Mouse (Mus musculus) c-Kit-negative CD71-positive TER-119-positive erythroid progenitor cells, embryonic 14.5 days (primary cell): ENCODE data around the gene 6430548M08Rik.

Experiments
- DNase-seq: peaks from one replicate; pipeline ENCODE4 v3.0.0-alpha.2; 2013; ENCODE audit warnings: low read depth, low spot score

6430548M08Rik gene

DNA sequence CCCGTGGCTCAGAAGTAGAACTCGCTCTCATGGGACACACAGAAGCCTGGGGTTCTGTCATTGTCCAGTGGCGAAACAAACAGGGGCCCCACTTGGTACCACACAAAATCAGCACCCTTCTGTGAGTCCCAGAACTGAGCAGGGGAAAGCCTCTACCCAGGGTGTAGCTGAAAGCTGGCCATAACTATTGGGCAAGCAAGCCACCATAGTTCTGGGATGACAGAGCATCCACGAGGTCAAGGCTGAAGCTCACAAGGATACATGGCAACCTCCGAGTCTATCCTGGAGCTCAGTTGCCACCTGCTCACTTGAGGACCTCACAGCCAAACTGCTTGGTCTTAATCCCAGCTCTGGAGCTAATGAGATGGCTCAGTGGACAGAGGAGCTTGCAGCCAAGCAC, 67.3 kb downstream of the 6430548M08Rik start:
- no peak for DNase-seq

DNA sequence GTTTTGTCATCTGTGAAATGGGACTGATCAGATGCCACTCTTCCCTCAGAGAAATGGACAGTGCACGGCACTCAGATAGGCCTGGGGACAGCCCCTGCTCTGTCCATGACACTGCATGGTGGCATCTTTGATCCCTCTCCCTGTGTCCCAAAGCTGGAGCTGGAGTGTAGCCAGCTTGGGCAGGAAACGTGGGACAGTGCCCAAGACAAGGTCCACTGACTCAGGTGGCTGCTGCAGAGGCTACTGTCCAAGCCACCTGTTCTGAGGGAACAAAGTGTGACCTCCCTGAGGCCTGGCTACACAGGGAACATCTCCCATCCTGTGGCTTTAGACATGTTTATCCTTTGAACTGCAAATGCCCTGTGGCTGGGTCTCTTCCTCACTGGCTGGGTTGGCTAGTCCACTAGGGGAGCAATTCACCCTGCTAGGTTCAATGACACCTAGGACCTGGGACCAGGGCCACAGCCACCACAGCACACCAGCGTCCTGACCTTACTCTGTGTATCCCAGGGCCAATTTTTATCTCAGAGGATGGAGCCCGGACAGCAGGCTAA, 68.0 kb downstream of the 6430548M08Rik start:
- DNase-seq: no peak

DNA sequence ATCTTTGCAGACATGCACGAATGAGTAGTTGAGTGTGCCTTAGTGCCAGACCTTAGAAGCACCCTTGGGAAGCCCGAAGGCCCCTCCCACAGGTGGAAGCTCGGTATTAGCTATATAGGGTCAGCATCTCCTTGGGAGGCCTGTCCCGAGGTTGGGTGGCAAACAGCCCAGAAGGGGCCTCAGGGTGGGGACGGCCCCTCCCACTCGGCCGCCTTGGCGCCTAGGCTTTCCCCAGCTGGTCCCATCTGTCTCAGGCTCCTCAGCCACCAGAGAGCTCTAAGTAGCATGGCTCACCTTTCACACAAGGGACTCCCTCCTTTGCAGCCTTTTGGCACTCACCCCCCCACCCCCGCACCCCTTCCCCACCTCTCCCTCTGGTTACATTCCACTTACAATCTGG, 70.4 kb downstream of the 6430548M08Rik start:
- no peak for DNase-seq

DNA sequence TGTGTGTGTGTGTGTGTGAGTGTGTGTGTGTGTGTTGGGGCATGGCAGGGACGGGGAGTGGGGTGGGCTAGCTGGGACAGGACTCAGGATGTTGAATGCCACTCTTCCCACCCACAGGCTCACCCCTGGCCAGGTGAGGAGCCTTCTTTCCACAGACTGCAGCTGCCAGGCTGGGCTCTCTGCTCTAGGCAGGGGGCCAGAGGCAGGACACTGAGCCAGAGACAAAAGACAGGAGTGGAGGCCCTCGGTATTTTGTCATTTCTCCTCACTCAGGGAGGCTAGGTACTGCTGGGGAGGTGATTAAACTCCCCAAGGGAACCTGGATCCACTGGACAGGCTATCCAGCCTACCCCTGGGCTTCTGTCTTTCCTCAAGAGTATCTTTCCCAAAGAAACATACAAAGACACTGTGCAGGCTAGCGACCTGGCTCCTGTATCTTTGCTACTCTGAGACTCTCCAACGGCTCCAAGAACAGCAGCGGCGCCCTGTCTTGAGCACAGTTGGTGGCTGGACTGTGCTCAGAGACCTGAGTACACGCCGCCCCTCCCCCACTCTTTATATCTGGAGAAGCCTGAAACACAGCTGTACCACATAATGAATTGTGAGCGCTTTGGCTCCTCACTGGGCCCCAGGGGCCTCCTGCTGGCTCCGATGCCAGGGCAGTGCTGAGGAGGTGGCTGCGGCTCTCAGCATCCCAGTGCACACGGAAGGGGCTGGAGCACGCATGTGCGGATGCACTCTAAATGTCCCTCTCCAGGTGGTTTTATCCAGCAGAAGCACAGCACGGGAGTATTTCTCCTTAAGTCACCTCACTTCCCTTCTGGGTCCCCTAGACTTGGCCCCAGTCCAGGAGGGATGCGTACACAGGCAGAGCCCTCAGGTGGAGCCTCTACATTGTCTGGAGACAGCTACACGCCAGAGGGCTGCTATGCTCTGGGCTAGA, 71.2 kb downstream of the 6430548M08Rik start:
- no peak for DNase-seq

DNA sequence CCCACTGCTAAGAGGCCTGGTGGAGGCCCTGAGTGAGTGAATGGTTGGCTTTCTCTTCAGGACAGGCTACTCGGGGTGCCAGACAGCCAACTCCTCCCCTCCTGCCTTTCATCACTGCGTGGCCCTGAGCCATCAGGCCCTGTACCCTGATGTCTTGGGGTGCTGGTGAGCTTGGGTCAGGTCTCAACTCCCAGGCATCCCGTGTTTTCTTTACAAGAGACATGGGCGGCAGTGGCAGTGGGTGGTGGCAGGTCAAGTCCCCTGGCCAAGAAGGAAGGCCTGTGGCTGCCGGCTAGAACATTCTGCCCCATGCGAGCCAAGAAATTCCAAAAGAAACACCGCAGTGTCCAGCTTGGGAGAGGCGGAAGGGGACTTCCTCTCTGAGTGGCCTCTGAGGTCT, 72.5 kb downstream of the 6430548M08Rik start:
- no peak for DNase-seq

DNA sequence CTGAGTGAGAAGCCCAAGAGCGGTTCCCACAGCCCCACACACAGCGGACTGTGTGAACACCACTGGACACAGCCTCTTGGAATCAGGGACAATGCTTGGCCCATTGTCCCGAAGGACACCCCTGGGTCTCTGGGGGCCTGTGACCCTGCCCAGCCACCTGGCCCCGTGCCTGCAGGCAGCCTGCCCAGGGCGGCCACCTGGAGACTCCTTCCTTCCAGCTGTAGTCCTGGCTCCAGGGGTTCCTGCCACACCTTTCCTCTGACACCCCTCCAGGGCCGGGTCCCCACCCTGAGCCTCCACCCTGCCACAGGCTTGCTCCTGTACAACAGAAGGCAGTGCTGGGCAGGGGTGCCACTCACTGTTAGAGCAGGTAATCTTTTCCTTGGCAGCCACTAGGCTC, 74.6 kb downstream of the 6430548M08Rik start:
- no peak for DNase-seq

DNA sequence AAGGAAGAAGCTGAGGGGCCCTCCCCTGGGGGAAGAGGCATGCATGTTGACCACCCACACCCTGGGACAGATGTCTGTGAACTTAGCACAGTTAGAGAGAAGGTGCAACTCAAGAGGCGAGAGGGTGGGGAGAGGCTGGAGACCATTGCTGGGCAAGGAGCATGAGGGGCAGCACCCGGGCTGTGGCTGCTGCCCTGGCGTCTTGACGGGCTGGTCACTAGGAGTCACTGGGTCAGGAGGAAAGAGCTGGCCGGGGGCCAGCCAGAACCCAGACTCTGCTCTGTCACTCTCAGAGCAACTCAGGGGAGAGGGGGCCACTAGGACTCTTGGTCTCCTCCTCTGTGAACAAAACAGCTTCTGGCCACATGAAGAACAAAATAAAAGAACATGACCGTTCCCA, 75.5 kb downstream of the 6430548M08Rik start:
- DNase-seq: no peak

DNA sequence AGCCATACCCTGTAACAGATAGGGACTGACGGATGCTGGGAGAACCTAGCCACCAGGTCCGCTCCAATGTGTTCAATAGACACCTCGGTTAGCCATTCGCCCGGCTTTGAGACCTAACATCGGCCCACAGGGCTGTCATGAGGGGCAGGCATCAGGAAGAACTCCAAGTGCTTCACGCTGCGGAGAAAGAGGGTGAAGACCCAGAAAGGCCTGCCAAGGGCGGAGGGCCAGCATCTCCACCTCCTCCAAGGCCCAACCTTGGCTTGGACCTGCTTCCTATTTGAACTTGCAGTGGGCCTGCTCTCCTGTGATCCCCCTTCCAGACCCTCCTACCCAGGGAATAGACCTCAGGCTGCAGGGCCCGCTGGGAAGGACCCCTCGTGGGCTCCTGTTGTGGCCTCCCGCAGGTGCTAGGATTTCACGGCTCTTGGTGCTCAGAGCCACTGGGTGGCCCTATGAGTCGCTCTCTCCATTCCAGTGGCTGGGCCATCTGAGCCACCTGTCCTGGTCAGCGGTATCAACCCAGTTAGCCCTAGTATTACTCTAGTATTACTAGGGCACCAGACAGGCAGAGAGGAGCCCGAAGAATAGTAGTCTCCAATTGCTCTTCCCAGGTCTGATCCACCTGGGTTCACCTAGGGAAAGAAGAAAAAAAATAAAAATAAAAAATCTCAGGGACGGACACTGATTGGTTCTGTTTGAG, 76.3 kb downstream of the 6430548M08Rik start:
- no peak for DNase-seq

DNA sequence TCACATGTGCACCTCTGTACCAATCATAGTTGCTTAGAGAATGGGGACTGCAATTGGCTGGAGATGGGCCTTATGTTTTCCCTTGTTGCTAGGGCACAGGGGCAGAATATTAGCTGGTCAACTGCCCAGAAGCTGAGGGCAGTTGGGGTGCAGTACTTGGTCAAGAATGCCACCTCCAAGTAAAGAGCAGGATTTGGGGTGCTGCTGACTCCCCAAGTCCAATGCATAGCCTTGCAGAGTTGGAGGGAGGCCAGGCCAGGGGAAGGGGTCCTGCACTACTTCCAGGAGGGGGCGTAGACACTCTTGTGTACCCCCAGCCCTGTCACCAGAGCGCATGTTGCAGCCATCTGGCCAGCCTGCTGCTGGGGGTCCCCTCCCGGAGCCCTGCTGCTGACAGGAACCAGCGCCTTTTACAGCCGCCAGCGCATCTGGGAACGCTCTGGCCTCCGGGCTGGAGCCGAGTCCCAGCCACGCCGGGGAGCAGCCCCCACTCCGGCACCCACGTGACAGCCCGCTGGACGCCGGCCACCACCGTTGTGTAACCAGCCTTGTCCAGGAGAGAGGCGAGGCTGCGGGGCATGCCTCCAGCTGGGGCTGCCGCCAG, 77.0 kb downstream of the 6430548M08Rik start:
- DNase-seq: no peak

DNA sequence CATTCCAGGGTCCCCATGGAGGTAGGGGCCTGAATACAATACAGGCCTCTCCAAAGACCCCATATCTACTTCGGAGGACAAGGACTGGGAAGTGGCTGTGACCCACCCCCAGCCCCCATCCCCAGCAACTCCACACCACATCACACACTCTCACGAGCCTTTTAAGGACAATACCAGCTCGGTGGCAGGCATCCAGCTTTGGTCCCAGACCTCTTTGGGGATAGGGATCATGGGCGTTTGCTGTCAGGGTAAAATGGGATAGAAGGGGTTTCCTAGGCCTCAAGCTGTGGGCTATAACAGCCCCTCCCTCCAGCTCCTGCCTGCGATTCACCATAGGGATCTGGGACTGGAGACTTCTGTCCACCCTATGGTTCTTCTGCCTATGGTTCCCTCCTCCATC, 77.7 kb downstream of the 6430548M08Rik start:
- no peak for DNase-seq

DNA sequence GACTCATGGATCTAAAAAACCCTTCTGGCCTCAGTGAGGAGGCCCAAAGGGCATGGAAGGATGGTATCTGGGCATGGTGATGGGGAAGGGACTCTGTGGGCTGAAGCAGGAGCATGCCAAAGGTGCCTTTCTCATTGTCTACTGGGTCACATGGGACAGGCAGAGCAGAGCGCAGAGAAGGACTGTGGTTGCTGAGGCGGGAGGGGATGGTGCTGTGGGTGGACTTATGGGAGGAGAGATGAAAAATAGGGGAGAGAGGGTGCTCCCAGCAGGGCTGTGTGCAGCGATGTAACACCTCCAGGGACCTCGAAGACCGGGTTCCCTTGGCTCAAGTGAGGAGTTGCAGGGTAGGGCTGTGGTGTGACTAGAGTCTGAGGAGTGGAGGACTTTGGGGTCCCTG, 78.2 kb downstream of the 6430548M08Rik start:
- DNase-seq: no peak

DNA sequence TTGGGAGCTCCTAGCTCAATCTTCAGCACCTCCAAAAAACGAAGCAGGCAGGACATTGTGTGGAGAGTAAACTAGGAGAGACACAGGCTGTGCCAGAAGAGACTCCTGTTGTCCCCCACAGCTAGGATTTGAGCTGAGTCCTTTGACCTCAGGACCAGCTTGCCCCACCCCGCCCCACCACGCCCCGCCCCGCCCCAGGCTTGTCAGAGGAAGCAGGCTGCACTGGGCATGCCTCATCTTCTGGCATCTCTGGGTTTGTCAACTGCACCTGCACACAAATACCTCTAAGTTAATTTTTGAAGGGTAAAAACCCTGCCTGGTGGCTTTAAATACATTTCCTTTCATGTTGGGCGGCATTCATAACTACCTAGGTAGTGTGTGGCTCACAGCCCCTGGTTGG, 87.4 kb downstream of the 6430548M08Rik start:
- DNase-seq: no peak

DNA sequence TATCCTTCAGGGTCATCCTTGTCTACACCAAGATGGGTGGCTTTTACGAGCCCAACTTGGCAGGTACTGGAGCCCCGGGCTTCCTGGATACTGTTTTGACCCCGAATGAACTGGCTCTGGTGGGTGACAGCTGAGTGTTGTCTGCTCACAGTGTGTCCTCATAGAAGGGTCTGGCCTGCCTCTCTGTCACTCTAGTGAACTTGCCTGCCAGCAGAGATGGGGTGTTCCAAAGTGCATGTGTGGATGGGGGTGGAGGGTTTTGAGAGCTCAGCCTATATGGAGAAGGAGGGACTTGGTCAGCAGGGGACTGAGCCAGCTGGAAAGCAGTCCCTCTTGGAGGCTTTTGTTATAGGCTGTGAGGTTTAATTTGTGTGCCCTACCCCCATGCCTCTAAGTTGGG, 88.6 kb downstream of the 6430548M08Rik start:
- DNase-seq: no peak

DNA sequence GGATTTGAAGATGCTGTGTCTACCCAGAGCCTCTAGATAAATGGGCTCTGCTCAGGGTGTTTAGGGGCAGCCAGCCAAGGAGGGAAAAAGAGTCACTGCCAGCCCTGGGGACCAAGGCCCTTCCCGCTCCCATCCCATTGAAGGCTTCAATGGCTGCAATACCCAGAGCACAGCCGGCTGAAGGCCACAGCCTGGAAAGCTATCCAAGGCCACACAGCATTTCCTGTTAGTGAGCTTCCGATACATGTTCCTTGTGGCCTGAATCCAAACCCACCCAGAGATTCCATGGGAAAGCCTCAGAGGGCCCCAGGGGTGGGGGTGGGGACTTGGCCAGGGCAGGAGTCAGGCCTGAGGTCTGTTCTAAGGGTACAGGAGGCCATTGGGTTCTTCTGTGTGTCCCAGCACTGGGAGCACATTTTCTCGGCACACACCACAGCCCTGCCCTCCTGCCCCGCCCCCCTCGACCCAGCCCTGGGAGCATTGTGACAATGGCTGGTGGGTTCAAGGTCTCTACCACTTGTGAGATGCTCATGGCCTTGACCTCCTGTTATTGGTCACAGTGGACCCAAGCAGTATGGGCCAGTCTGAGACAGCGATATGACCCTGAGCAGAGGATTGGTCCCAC, 90.9 kb downstream of the 6430548M08Rik start:
- DNase-seq: no peak

DNA sequence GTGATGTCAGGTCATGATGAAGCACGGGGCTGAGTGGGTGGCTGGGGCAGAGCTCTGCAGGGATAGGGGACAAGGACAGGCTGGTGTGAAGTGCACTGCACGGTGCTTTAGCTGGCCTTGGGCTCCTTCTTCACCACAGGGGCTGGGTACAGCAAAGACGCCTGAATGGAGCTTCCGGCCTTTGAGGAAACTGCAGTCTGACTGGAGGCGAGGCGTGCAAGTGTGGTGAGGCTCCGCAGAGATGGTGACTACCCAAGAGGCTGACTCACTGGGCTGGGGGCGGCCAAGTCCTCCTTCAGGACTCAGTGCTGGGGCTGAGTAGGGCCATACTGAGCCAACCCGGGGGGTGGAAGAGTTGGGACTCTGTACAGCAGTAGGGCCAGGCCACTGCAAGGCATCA, 92.0 kb downstream of the 6430548M08Rik start:
- DNase-seq: no peak

DNA sequence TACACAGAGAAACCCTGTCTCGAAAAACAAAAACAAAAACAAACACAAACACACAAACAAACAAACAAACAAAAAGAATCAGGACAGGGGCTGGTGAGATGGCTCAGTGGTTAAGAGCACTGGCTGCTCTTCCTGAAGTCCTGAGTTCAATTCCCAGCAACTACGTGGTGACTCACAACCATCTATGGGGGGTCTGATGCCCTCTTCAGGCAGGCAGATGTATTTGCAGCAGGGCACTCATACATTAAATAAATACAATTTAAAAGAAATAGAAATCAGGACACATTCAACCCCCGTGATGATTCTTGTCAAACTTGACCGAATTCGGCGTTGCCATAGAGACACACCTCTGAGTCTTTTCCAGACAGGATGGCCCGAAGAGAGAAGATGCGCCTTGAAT, 93.4 kb downstream of the 6430548M08Rik start:
- no peak for DNase-seq

DNA sequence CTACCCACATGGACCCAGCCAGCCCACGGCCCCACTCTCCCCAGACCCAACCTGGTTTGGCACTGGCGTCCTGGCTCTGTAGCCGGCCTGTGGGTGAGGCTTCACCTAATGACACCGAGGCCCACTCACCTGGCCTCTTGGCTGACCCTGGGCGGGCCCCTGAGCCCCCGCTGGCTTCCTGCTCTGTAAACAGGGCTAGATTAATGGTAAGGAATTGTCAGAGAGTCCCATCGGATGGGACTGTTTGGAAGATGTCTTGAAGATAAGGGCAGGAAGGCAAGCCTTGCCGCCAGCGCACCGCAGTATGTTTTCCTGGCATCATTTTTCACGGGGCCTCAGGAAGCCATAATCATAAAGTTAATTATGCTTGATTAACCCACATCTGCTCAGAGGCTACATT, 94.2 kb downstream of the 6430548M08Rik start:
- no peak for DNase-seq

DNA sequence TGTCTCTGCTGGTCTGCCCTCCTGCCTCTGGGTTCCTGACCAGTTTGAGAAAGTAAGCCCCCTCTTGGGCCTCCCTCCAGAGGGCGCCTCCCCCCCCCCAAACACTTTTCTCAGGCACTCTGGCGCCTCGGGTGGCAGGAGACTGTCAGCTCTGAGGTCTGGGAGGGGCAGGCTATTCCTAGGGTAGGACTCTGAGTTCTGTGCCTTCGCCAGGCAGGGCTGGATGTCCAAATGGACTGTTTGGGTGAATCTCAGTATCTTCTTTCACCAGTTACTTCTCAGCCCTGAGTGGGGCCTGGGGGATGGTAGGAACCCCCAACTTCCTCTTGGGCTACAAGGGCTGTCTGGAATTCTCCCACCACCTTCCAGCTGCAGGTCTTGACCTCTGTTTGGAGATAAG, 97.4 kb downstream of the 6430548M08Rik start:
- no peak for DNase-seq

DNA sequence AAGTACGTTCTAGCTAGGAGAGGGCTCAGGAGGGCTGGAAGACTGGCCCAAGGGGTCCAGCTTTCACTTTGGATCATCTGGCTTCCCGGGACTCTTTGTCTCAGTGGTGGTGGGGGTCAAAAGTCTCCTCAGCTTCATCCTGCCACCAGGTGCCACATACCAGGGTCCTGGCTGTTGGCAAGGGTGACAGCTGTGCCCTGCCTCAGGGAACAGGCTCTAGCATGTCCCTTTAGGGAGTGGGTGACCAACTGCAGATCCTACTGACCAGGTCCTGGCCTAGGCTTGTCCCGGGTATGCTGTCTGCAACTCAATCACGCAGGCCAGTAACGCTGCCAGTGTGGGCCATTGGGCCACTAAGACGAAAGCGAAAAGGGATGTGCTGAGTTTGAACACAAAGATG, 98.6 kb downstream of the 6430548M08Rik start:
- no peak for DNase-seq

DNA sequence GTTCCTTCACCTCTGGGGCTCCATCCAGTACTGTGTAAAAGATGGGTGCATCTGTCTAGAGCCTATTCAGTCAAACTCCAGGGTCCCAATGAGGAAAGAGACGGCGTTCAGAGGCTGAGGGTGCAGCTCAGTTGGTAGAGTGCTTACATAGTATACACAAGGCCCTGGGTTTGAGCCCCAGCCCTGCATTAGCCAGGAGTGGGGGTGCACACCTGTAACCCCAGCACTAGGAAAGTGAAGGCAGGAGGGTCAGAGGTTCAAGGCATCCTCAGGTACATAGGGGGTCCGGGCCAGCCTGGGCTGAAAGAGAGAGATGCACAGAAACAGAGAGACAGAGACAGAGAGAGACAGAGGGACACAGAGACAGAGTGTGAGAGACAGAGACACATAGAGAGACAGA, 99.3 kb downstream of the 6430548M08Rik start:
- no peak for DNase-seq

DNA sequence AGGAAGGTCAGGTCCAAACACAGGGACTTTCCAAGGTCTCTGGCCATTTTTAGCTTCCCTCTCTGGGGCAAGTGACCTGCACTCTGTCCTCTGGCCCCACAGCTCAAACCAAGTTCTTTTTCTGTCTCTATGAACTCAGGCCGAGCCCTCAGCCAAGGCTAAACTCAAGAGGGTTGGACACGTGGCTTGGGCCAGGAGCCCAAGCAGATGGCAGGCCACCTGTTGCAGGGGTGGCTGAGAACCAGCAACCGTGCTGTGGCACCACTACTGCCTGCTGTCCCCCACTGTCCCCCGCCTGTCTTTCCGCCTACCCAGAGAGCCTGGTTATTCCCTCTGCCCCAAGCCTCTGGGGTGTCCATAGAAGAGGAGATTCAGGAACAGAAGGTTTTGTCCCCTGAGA, 100.0 kb downstream of the 6430548M08Rik start:
- DNase-seq: no peak
